ENCODE assay signal across 8 mouse cellular contexts in genomic region chr6:29214776-29215175, GRCm38 (mm10). TPM values are rescaled to one million over a fixed set of nuclear protein-coding genes. Genes with fewer than 3 reads are reported as not detected.
DNase-seq lines count a peak whose midpoint lies in the region; ATAC-seq lines count a peak whose summit lies in the region.

No protein-coding gene starts in this region.

- H3K4me3 ChIP-seq in kidney, embryonic 15.5 days (replicated peaks) = peak overlapping the region; percentile 63
- peak overlapping the region; percentile 67 for H3K4me3 ChIP-seq in embryonic facial prominence, embryonic 10.5 days
- no peak overlapping the region for H3K4me3 ChIP-seq in hindbrain, embryonic 16.5 days (ENCODE audit: low read length)

- H3K36me3 ChIP-seq in kidney, embryonic 15.5 days = no peaks in the 10 kb centered on the region
- H3K36me3 ChIP-seq in embryonic facial prominence, embryonic 10.5 days (replicated peaks) = no peaks in the 10 kb centered on the region
- H3K36me3 ChIP-seq in hindbrain, embryonic 16.5 days (ENCODE audit: control insufficient read depth, insufficient read depth, low read length) = no peaks in the 10 kb centered on the region

- 31% methylated on average over 5 of the region's 5 CpGs for WGBS in kidney, embryonic 15.5 days
- WGBS in embryonic facial prominence, embryonic 10.5 days = 30% methylated on average over 5 of the region's 5 CpGs
- WGBS in hindbrain, embryonic 16.5 days = 35% methylated on average over 5 of the region's 5 CpGs

- no peak overlapping the region for H3K9ac ChIP-seq in kidney, embryonic 15.5 days
- H3K9ac ChIP-seq in hindbrain, embryonic 16.5 days (ENCODE audit: low read depth, low read length) = no peak overlapping the region; the same call in 1 of the 2 replicates

- peak overlapping the region; percentile 87 for H3K4me2 ChIP-seq in kidney, embryonic 15.5 days
- H3K4me2 ChIP-seq in hindbrain, embryonic 16.5 days (ENCODE audit: low read length) = peak overlapping the region; percentile 85; the same call in 1 of the 2 replicates

- no peak for ATAC-seq in kidney, embryonic 15.5 days (replicated peaks; ENCODE audit: low FRiP score)
- ATAC-seq in hindbrain, embryonic 16.5 days = no peak
- no peak for ATAC-seq in CD4-positive, CD25-positive, alpha-beta regulatory T cell, adult 4 months

- no peak for DNase-seq in kidney, postnatal 36 days
- DNase-seq in embryonic facial prominence, embryonic 10.5 days (ENCODE audit: low spot score) = no peak
- peak; percentile 62 for DNase-seq in naive thymus-derived CD4-positive, alpha-beta T cell, adult 2 months (ENCODE audit: low read depth)
- no peak for DNase-seq in MN1 (ENCODE audit: low spot score)
- DNase-seq in gastrocnemius, postnatal 10 days = no peak

- H3K4me1 ChIP-seq in kidney, embryonic 15.5 days = peaks cover 55% of the 10 kb centered on the region
- H3K4me1 ChIP-seq in embryonic facial prominence, embryonic 10.5 days = peaks cover 60% of the 10 kb centered on the region
- H3K4me1 ChIP-seq in hindbrain, embryonic 16.5 days (ENCODE audit: control insufficient read depth, insufficient read depth, low read depth, low read length) = peaks cover 31% of the 10 kb centered on the region

- peaks cover 27% of the 10 kb centered on the region for H3K27me3 ChIP-seq in kidney, embryonic 15.5 days
- H3K27me3 ChIP-seq in embryonic facial prominence, embryonic 10.5 days (replicated peaks; ENCODE audit: low read depth, poor library complexity, severe bottlenecking) = peaks cover 47% of the 10 kb centered on the region
- 0 out of 2 replicates have a peak, but pooled peaks cover 2% of the 10 kb centered on the region for H3K27me3 ChIP-seq in hindbrain, embryonic 16.5 days (replicated peaks; ENCODE audit: control insufficient read depth, insufficient read depth, low read length)

- H3K27ac ChIP-seq in kidney, embryonic 15.5 days = peak overlapping the region; percentile 29; the same call in 1 of the 2 replicates
- H3K27ac ChIP-seq in embryonic facial prominence, embryonic 10.5 days (replicated peaks) = no peak overlapping the region
- no peak overlapping the region for H3K27ac ChIP-seq in hindbrain, embryonic 16.5 days (ENCODE audit: low read depth, low read length)

- H3K9me3 ChIP-seq in kidney, embryonic 15.5 days (replicated peaks) = no peaks in the 10 kb centered on the region
- no peaks in the 10 kb centered on the region for H3K9me3 ChIP-seq in embryonic facial prominence, embryonic 10.5 days
- H3K9me3 ChIP-seq in hindbrain, embryonic 16.5 days (ENCODE audit: control insufficient read depth, low read length) = no peaks in the 10 kb centered on the region

RNA-seq across cellular contexts. Expression of gene Impdh1, which starts 1.4 kb away (rescaled TPM):
- 39.7 and 44.9 TPM in 2 replicates for polyA plus RNA-seq in kidney, embryonic 15.5 days (2015; fragmentation: Nextera tagmentation; extraction: Ambion mirVana)
- polyA plus RNA-seq in embryonic facial prominence, embryonic 10.5 days (2016; fragmentation: Nextera tagmentation; extraction: Ambion mirVana) = 44.7 and 50.2 TPM in 2 replicates
- 71.5 and 80.7 TPM in 2 replicates for polyA plus RNA-seq in hindbrain, embryonic 16.5 days (2015; fragmentation: Nextera tagmentation; extraction: Ambion mirVana)
- polyA plus RNA-seq in CD4-positive, CD25-positive, alpha-beta regulatory T cell, adult 4 months (2017; shearing (Covaris generic)) = 10 to 100 TPM; 18.5 to 22.7 TPM
- total RNA-seq in gastrocnemius, postnatal 10 days (2021) = 10 to 100 TPM; 23.4 to 24.7 TPM

RNA-seq across cellular contexts. Expression of gene Prrt4, which starts 35.4 kb away (rescaled TPM):
- polyA plus RNA-seq in kidney, embryonic 15.5 days (2015; fragmentation: Nextera tagmentation; extraction: Ambion mirVana) = 1.0 and 1.6 TPM in 2 replicates
- 1.9 and 2.0 TPM in 2 replicates for polyA plus RNA-seq in embryonic facial prominence, embryonic 10.5 days (2016; fragmentation: Nextera tagmentation; extraction: Ambion mirVana)
- polyA plus RNA-seq in hindbrain, embryonic 16.5 days (2015; fragmentation: Nextera tagmentation; extraction: Ambion mirVana) = 11.1 and 11.7 TPM in 2 replicates
- under 1 TPM; 0.16 to 0.28 TPM for polyA plus RNA-seq in CD4-positive, CD25-positive, alpha-beta regulatory T cell, adult 4 months (2017; shearing (Covaris generic))
- 1 to 10 TPM in 1 of 2 experiments, under 1 TPM in 1; 0.78 to 1.2 TPM for total RNA-seq in gastrocnemius, postnatal 10 days (2021)

RNA-seq across cellular contexts. Expression of gene Rbm28, which starts 50.0 kb away (rescaled TPM):
- 46.1 and 48.8 TPM in 2 replicates for polyA plus RNA-seq in kidney, embryonic 15.5 days (2015; fragmentation: Nextera tagmentation; extraction: Ambion mirVana)
- polyA plus RNA-seq in embryonic facial prominence, embryonic 10.5 days (2016; fragmentation: Nextera tagmentation; extraction: Ambion mirVana) = 53.9 and 60.6 TPM in 2 replicates
- 33.8 and 41.6 TPM in 2 replicates for polyA plus RNA-seq in hindbrain, embryonic 16.5 days (2015; fragmentation: Nextera tagmentation; extraction: Ambion mirVana)
- 10 to 100 TPM; 60.2 to 62.8 TPM for polyA plus RNA-seq in CD4-positive, CD25-positive, alpha-beta regulatory T cell, adult 4 months (2017; shearing (Covaris generic))
- 10 to 100 TPM; 16.7 to 19.0 TPM for total RNA-seq in gastrocnemius, postnatal 10 days (2021)

RNA-seq across cellular contexts. Expression of gene Hilpda, which starts 57.5 kb away (rescaled TPM):
- 30.2 and 33.2 TPM in 2 replicates for polyA plus RNA-seq in kidney, embryonic 15.5 days (2015; fragmentation: Nextera tagmentation; extraction: Ambion mirVana)
- 35.3 and 39.9 TPM in 2 replicates for polyA plus RNA-seq in embryonic facial prominence, embryonic 10.5 days (2016; fragmentation: Nextera tagmentation; extraction: Ambion mirVana)
- 31.1 and 31.3 TPM in 2 replicates for polyA plus RNA-seq in hindbrain, embryonic 16.5 days (2015; fragmentation: Nextera tagmentation; extraction: Ambion mirVana)
- 10 to 100 TPM; 32.4 to 37.1 TPM for polyA plus RNA-seq in CD4-positive, CD25-positive, alpha-beta regulatory T cell, adult 4 months (2017; shearing (Covaris generic))
- total RNA-seq in gastrocnemius, postnatal 10 days (2021) = 1 to 10 TPM; 6.9 to 8.8 TPM
